ENCODE assay signal across 16 mouse cellular contexts in genomic region chr9:96597899-96598298, GRCm38 (mm10). TPM values are rescaled to one million over a fixed set of nuclear protein-coding genes. Genes with fewer than 3 reads are reported as not detected.
A peak's percentile ranks its signal among the peaks of the same experiment; 100 is the strongest.
DNase-seq lines count a peak whose midpoint lies in the region; ATAC-seq and TF ChIP-seq lines count a peak whose summit lies in the region.
"Had no signal": no experiment of that assay in that cellular context is flagged by ENCODE, and none has a peak within 500 bp of the region (broad histone marks: within the 10 kb centered on the region; RNA-seq: fewer than 3 reads in every experiment).

No protein-coding gene starts in this region.

- no peak for TF ChIP-seq POLR2A in ES-Bruce4 (IDR thresholded peaks at IDR 0.05; ENCODE audit: insufficient read depth, low read length)

- ATAC-seq in megakaryocyte, adult 5-6 weeks (ENCODE audit: poor library complexity, severe bottlenecking), result peak; percentile 47
- ATAC-seq in erythroblast, adult 5-6 weeks (replicated peaks; ENCODE audit: low FRiP score, poor library complexity, severe bottlenecking), result no peak
- ATAC-seq: hindbrain, embryonic 16.5 days had no signal

- peaks cover 3% of the 10 kb centered on the region; the same call in 1 of the 2 replicates for H3K36me3 ChIP-seq in ES-Bruce4 (ENCODE audit: control insufficient read depth, insufficient read depth, low read length, poor library complexity, severe bottlenecking)

- TF ChIP-seq CTCF in layer of hippocampus, adult 2 months (conservative IDR thresholded peaks at IDR 0.05), result peak; percentile 53
- TF ChIP-seq CTCF in ES-Bruce4 (IDR thresholded peaks at IDR 0.05; ENCODE audit: low read depth, low read length), result peak; percentile 27

- H3K27me3 ChIP-seq in ES-Bruce4 (ENCODE audit: control insufficient read depth, insufficient read depth, low read length, poor library complexity, severe bottlenecking), result no peaks in the 10 kb centered on the region
- H3K27me3 ChIP-seq: embryonic facial prominence, embryonic 13.5 days; forebrain, embryonic 12.5 days had no signal

- no peak for TF ChIP-seq EP300 in ES-Bruce4 (IDR thresholded peaks at IDR 0.05; ENCODE audit: insufficient read depth, low read depth, low read length)

- no peak for DNase-seq in layer of hippocampus, adult 2 months (ENCODE audit: low spot score in 2 of 2)
- DNase-seq in layer of hippocampus, adult 8-10 months (ENCODE audit: low spot score in 2 of 2), result no peak
- DNase-seq in A20 (ENCODE audit: low read depth, low spot score), result peak; percentile 38
- no peak for DNase-seq in urinary bladder, adult 18-20 months (ENCODE audit: low spot score in 2 of 2)
- DNase-seq: adrenal gland, adult 8-10 months; cerebellum, postnatal 25 days; heart, adult 18-20 months; heart, postnatal 10 days; layer of hippocampus, adult 9-11 months; right cerebral cortex, postnatal 14 days had no signal

- H3K9me3 ChIP-seq in ES-Bruce4 (replicated peaks; ENCODE audit: control insufficient read depth, insufficient read depth, low read length, poor library complexity, severe bottlenecking), result no peaks in the 10 kb centered on the region
- H3K9me3 ChIP-seq: embryonic facial prominence, embryonic 13.5 days; forebrain, embryonic 12.5 days had no signal

- H3K9ac ChIP-seq in ES-Bruce4 (ENCODE audit: low read depth, poor library complexity, severe bottlenecking), result no peak overlapping the region
- H3K9ac ChIP-seq: embryonic facial prominence, embryonic 13.5 days; forebrain, embryonic 12.5 days had no signal

- H3K4me3 ChIP-seq in layer of hippocampus, adult 2 months, result no peak overlapping the region
- no peak overlapping the region for H3K4me3 ChIP-seq in ES-Bruce4 (ENCODE audit: low read depth, low read length)
- H3K4me3 ChIP-seq: embryonic facial prominence, embryonic 13.5 days; forebrain, embryonic 12.5 days had no signal

- H3K4me1 ChIP-seq in ES-Bruce4 (ENCODE audit: control insufficient read depth, insufficient read depth, low read length), result no peaks in the 10 kb centered on the region
- H3K4me1 ChIP-seq: embryonic facial prominence, embryonic 13.5 days; forebrain, embryonic 12.5 days had no signal

- no peak overlapping the region for H3K27ac ChIP-seq in layer of hippocampus, adult 2 months
- H3K27ac ChIP-seq in ES-Bruce4 (ENCODE audit: insufficient read depth, low read length), result no peak overlapping the region
- H3K27ac ChIP-seq: embryonic facial prominence, embryonic 13.5 days; forebrain, embryonic 12.5 days had no signal

RNA-seq across cellular contexts. Expression of gene Rasa2, which starts 33.5 kb away (rescaled TPM):
- 10 to 100 TPM; 27.7 to 31.8 TPM for total RNA-seq in layer of hippocampus, adult 2 months (2021)
- 10 to 100 TPM; 31.5 to 38.3 (median 36.4) TPM for total RNA-seq in layer of hippocampus, adult 8-10 months (2022)
- 16.9 and 18.3 TPM in 2 replicates for polyA plus RNA-seq in ES-Bruce4 (2011; ENCODE audit: insufficient read depth, insufficient read length, low read depth, missing spikeins)
- total RNA-seq in megakaryocyte, adult 5-6 weeks (2015), result 14.5 and 16.9 TPM in 2 replicates
- total RNA-seq in megakaryocyte, adult 5-6 weeks (2017), result 12.2 and 15.2 TPM in 2 replicates
- 11.1 and 13.3 TPM in 2 replicates for total RNA-seq in erythroblast, adult 5-6 weeks (2015; ENCODE audit: low replicate concordance)
- 5.9 and 6.3 TPM in 2 replicates for total RNA-seq in erythroblast, adult 5-6 weeks (2017; ENCODE audit: low replicate concordance)
